Mouse (Mus musculus) intestine, postnatal 0 days (tissue): ENCODE measurements at regions not wholly inside any gene's neighbourhood (a gene's known extent, or its start where the extent isn't known, plus 50 kb on each side); places are given as distances from the start of the nearest gene placed in this dataset.

ENCODE experiments used
- ATAC-seq: fragments of 200-750 bp; cut with Nextera tagmentation; 2 replicates; pipeline ENCODE4 v1.8.0; 2017; ENCODE audit warnings: mild to moderate bottlenecking, moderate TSS enrichment, moderate library complexity
- H3K27ac ChIP-seq: fragments of 300-500 bp; sonication (generic); 2 replicates; pipeline ENCODE4 v1.5.1; 2014; ENCODE audit warnings: mild to moderate bottlenecking, low read depth, low read length, moderate library complexity
- H3K27me3 ChIP-seq: fragments of 300-500 bp; sonication (generic); replicated peaks from 2 replicates; pipeline ENCODE4 v1.6.1; 2014; ENCODE audit warnings: low read length, mixed read lengths; ENCODE audit not compliant: control insufficient read depth, insufficient read depth
- H3K36me3 ChIP-seq: fragments of 300-500 bp; sonication (generic); 2 replicates; pipeline ENCODE4 v1.6.1; 2014; ENCODE audit warnings: mild to moderate bottlenecking, moderate library complexity; ENCODE audit not compliant: control insufficient read depth, insufficient read depth
- H3K4me1 ChIP-seq: fragments of 300-500 bp; sonication (generic); replicated peaks from 2 replicates; pipeline ENCODE4 v1.6.1; 2014; ENCODE audit warnings: antibody characterized with exemption, low read length, mixed read lengths; ENCODE audit not compliant: control insufficient read depth, insufficient read depth
- H3K4me2 ChIP-seq: fragments of 300-500 bp; sonication (generic); replicated peaks from 2 replicates; pipeline ENCODE4 v1.6.1; 2014; ENCODE audit warnings: low read depth, mild to moderate bottlenecking, moderate library complexity
- H3K4me3 ChIP-seq: fragments of 300-500 bp; sonication (generic); 2 replicates; pipeline ENCODE4 v1.5.1; 2014; ENCODE audit warnings: low read depth, low read length
- H3K9ac ChIP-seq: fragments of 300-500 bp; sonication (generic); 2 replicates; pipeline ENCODE4 v1.6.1; 2014; ENCODE audit warnings: mild to moderate bottlenecking, low read depth, low read length
- H3K9me3 ChIP-seq: fragments of 300-500 bp; sonication (generic); 2 replicates; pipeline ENCODE4 v1.6.1; 2016; ENCODE audit warnings: mixed run types; ENCODE audit not compliant: control insufficient read depth
- CTCF ChIP-seq: sonication (generic); IDR thresholded peaks from 2 replicates; pipeline ENCODE4 v1.5.1; 2016; ENCODE audit warnings: low read depth, mild to moderate bottlenecking, control low read depth, antibody characterized with exemption, moderate library complexity
- WGBS: fragments of 180-500 bp; shearing (Covaris S2); extraction: QIAGEN DNeasy Blood & Tissue Kit; methylation state at CpG from one replicate; pipeline ENCODE4 v1.1.7; 2014; 5-methylcytosine and 5-hydroxymethylcytosine counted together

- Histone ChIP-seq H3K27me3 (no peaks in the 10 kb centered on the region), H3K9ac (no peak overlapping the region), H3K4me1 (no peaks in the 10 kb centered on the region), H3K4me3 (no peak overlapping the region), H3K36me3 (no peaks in the 10 kb centered on the region), H3K4me2 (no peak overlapping the region), H3K27ac (no peak overlapping the region), H3K9me3 (no peaks in the 10 kb centered on the region)
- no peak for ATAC-seq
- 48% methylated on average over 2 of the region's 2 CpGs for WGBS
- TF ChIP-seq CTCF = no peak
Observed at GRCm38 (mm10) chr6:100030522-100030921, 256.8 kb downstream of the Rybp start.

- 75% methylated on average over 9 of the region's 9 CpGs for WGBS
- Histone ChIP-seq H3K27me3 (no peaks in the 10 kb centered on the region), H3K4me3 (no peak overlapping the region), H3K27ac (no peak overlapping the region), H3K9me3 (no peaks in the 10 kb centered on the region), H3K36me3 (no peaks in the 10 kb centered on the region), H3K4me2 (no peak overlapping the region), H3K9ac (no peak overlapping the region), H3K4me1 (no peaks in the 10 kb centered on the region)
- no peak for TF ChIP-seq CTCF
- ATAC-seq = no peak
Observed at GRCm38 (mm10) chr6:100030010-100030409, 257.3 kb downstream of the Rybp start.

GRCm38 (mm10) chr6:100027524-100027923 lies 259.8 kb downstream of the Rybp start:
- ATAC-seq = no peak
- H3K27ac ChIP-seq = no peak overlapping the region
- no peak for TF ChIP-seq CTCF
- H3K9ac ChIP-seq = no peak overlapping the region
- H3K36me3 ChIP-seq = no peaks in the 10 kb centered on the region
- WGBS = 62% methylated on average over 5 of the region's 5 CpGs
- H3K4me3 ChIP-seq = no peak overlapping the region
- no peaks in the 10 kb centered on the region for H3K9me3 ChIP-seq
- no peaks in the 10 kb centered on the region for H3K4me1 ChIP-seq
- no peaks in the 10 kb centered on the region for H3K27me3 ChIP-seq
- no peak overlapping the region for H3K4me2 ChIP-seq

- no peak for ATAC-seq
- Histone ChIP-seq H3K4me1 (no peaks in the 10 kb centered on the region), H3K36me3 (no peaks in the 10 kb centered on the region), H3K4me2 (no peak overlapping the region), H3K27ac (no peak overlapping the region), H3K4me3 (no peak overlapping the region), H3K9me3 (no peaks in the 10 kb centered on the region), H3K27me3 (no peaks in the 10 kb centered on the region), H3K9ac (no peak overlapping the region)
- 74% methylated on average over 5 of the region's 5 CpGs for WGBS
- no peak for TF ChIP-seq CTCF
Observed at GRCm38 (mm10) chr6:100025531-100025951, 261.7 kb downstream of the Rybp start.

- no peak overlapping the region for H3K4me3 ChIP-seq
- no peaks in the 10 kb centered on the region for H3K27me3 ChIP-seq
- no peak overlapping the region for H3K4me2 ChIP-seq
Observed at GRCm38 (mm10) chr6:100023434-100024095, 263.7 kb downstream of the Rybp start.

GRCm38 (mm10) chr6:100019016-100019415 lies 268.3 kb downstream of the Rybp start:
- no peak for TF ChIP-seq CTCF
- no peak overlapping the region for H3K4me2 ChIP-seq
- no peak overlapping the region for H3K27ac ChIP-seq
- no peaks in the 10 kb centered on the region for H3K4me1 ChIP-seq
- no peaks in the 10 kb centered on the region for H3K36me3 ChIP-seq
- no peak for ATAC-seq
- no peaks in the 10 kb centered on the region for H3K9me3 ChIP-seq
- no peaks in the 10 kb centered on the region for H3K27me3 ChIP-seq
- 73% methylated on average over 3 of the region's 3 CpGs for WGBS
- H3K4me3 ChIP-seq = no peak overlapping the region
- H3K9ac ChIP-seq = no peak overlapping the region

More at GRCm38 (mm10) chr6:100023434-100024095, 263.7 kb downstream of the Rybp start:
- no peak for TF ChIP-seq CTCF
- Histone ChIP-seq H3K36me3 (no peaks in the 10 kb centered on the region), H3K27ac (no peak overlapping the region), H3K9ac (no peak overlapping the region), H3K9me3 (no peaks in the 10 kb centered on the region), H3K4me1 (no peaks in the 10 kb centered on the region)
- WGBS = 78% methylated on average over 7 of the region's 7 CpGs
- ATAC-seq = no peak
